ENCODE assay signal across 8 mouse cellular contexts in the genomic region with DNA sequence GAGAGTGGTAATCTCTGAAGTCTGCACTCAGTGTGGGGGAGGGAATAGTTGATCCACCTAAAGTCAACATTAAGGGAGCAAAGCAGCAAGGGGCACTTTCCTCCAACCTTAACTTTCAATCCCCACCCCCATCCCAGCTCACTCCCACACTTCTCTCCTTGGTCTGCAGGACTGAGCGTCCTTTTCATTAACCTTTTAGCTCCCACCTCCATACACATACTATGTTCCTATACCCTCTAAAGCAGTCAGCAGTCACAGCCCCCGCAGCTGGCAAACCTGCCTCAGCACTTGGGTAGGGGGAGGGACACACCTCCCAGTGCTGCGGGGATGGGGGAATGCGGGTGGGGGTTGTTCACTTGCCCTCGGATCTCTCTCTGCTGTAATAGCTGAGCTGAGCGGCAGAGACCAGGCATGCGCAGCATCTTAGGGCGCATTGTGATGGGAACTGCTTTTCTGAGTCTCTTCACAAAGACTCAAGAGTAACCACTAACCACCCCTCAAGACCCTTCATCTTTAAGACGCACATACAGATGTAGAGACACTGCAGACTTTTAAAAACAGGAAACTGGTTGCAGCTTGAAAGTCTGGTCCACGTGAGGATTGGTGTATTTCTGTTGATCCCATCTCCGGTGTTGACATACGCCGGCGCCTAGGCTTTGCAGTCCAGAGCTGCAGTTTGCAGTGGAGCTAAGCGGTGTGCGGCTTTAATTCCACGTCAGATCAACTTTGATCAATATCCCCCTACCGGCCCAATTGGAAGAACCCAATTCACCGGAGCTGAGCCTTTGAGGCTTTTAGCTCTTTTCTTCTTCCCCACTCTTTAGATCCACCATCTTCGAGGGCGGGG. TPM values are rescaled to one million over a fixed set of nuclear protein-coding genes. Genes with fewer than 3 reads are reported as not detected.
DNase-seq lines count a peak whose midpoint lies in the region; ATAC-seq lines count a peak whose summit lies in the region.

Gria3 (plus strand) TSS at position 797 of the 847 bp plus-strand sequence.

- H3K9me3 ChIP-seq in heart, embryonic 11.5 days (replicated peaks; ENCODE audit: control insufficient read depth, low read length), result no peaks in the 10 kb centered on the region
- no peaks in the 10 kb centered on the region for H3K9me3 ChIP-seq in liver, embryonic 16.5 days (replicated peaks; ENCODE audit: control insufficient read depth, low read length)

- H3K27me3 ChIP-seq in heart, embryonic 11.5 days (ENCODE audit: control insufficient read depth, insufficient read depth, low read length), result peaks cover 5% of the 10 kb centered on the region; the same call in 1 of the 2 replicates
- peaks cover 5% of the 10 kb centered on the region for H3K27me3 ChIP-seq in liver, embryonic 16.5 days (ENCODE audit: control insufficient read depth, insufficient read depth, low read depth, low read length)

- DNase-seq in heart, postnatal 25 days (ENCODE audit: low spot score), result no peak
- DNase-seq in adrenal gland, postnatal 36 days, result peak; percentile 30 to 33
- DNase-seq in frontal cortex, adult 2 months (ENCODE audit: extremely low spot score in 1 of 2, low spot score in 1 of 2), result peak in 1 of 2 experiments; percentile 45
- DNase-seq in layer of hippocampus, adult 18-20 months (ENCODE audit: low spot score in 2 of 2), result peak in 1 of 2 experiments; percentile 51
- DNase-seq in right cerebral cortex, postnatal 10 days (ENCODE audit: low spot score in 2 of 2), result peak; percentile 38 to 45
- DNase-seq in urinary bladder, adult 18-20 months (ENCODE audit: low spot score in 2 of 2), result no peak

- peak within 1 kb of the TSS; percentile 71 for H3K4me2 ChIP-seq in heart, embryonic 11.5 days
- peak within 1 kb of the TSS; percentile 50 for H3K4me2 ChIP-seq in liver, embryonic 16.5 days (ENCODE audit: low read depth, low read length)

- 20% methylated on average over 21 of the region's 21 CpGs for WGBS in heart, embryonic 11.5 days (ENCODE audit: insufficient replicate concordance)
- WGBS in liver, embryonic 16.5 days (ENCODE audit: insufficient replicate concordance), result 17% methylated on average over 21 of the region's 21 CpGs

- no peaks in the 10 kb centered on the region for H3K36me3 ChIP-seq in heart, embryonic 11.5 days (ENCODE audit: control insufficient read depth, insufficient read depth, low read length)
- H3K36me3 ChIP-seq in liver, embryonic 16.5 days (ENCODE audit: control insufficient read depth, insufficient read depth), result no peaks in the 10 kb centered on the region

- H3K27ac ChIP-seq in heart, embryonic 11.5 days (ENCODE audit: low read depth, low read length), result no peak within 1 kb of the TSS
- no peak within 1 kb of the TSS for H3K27ac ChIP-seq in liver, embryonic 16.5 days (ENCODE audit: low read length)

- peak within 1 kb of the TSS; percentile 47 for H3K4me3 ChIP-seq in heart, embryonic 11.5 days (ENCODE audit: low read depth, low read length)
- H3K4me3 ChIP-seq in liver, embryonic 16.5 days (ENCODE audit: low read depth, low read length), result peak within 1 kb of the TSS; percentile 40

- peak; percentile 57 for ATAC-seq in heart, embryonic 11.5 days (replicated peaks; ENCODE audit: insufficient number of reproducible peaks, low FRiP score, low TSS enrichment)
- ATAC-seq in liver, embryonic 16.5 days (ENCODE audit: low read depth), result no peak

- intact Hi-C loops in heart, postnatal 25 days (cut with DNase I), result no loop called here

- H3K9ac ChIP-seq in heart, embryonic 11.5 days (ENCODE audit: low read depth, low read length), result peak within 1 kb of the TSS; percentile 52; the same call in 1 of the 2 replicates
- H3K9ac ChIP-seq in liver, embryonic 16.5 days (ENCODE audit: low read depth, low read length), result no peak within 1 kb of the TSS

- H3K4me1 ChIP-seq in heart, embryonic 11.5 days (ENCODE audit: control insufficient read depth, insufficient read depth, low read length), result no peaks in the 10 kb centered on the region
- no peaks in the 10 kb centered on the region for H3K4me1 ChIP-seq in liver, embryonic 16.5 days (ENCODE audit: control insufficient read depth, low read depth, low read length)

RNA-seq across cellular contexts. Expression of gene Gria3, which starts in this region (rescaled TPM):
- 4.6 and 6.7 TPM in 2 replicates for polyA plus RNA-seq in heart, embryonic 11.5 days (2014; fragmentation: Nextera tagmentation; extraction: Ambion mirVana)
- total RNA-seq in heart, postnatal 25 days (2021), result 1 to 10 TPM; 1.2 to 1.6 TPM
- 10 to 100 TPM; 19.4 to 38.6 TPM for total RNA-seq in adrenal gland, postnatal 36 days (2021)
- 119 and 144 TPM in 2 replicates for polyA plus RNA-seq in frontal cortex, adult 2 months (2012; rRNA removed)
- 100 to 1,000 TPM; 143 to 157 TPM for total RNA-seq in layer of hippocampus, adult 18-20 months (2021)
- polyA plus RNA-seq in liver, embryonic 16.5 days (2015; fragmentation: Nextera tagmentation; extraction: Ambion mirVana), result 1.1 TPM in 2 replicates

Comparison
In these comparisons a context has a peak if more than half of its experiments do, and no peak if none do; other contexts are left out.
1. RNA of gene Gria3 (total RNA-seq): 143 to 157 TPM in layer of hippocampus, adult 18-20 months and 19.4 to 38.6 TPM in adrenal gland, postnatal 36 days; 1.2 to 1.6 TPM in heart, postnatal 25 days; every median in the first group is over 4 times any median in the second.
2. RNA of gene Gria3 (polyA plus RNA-seq): 119 to 144 TPM in frontal cortex, adult 2 months; 4.6 to 6.7 TPM in heart, embryonic 11.5 days and 1.1 TPM in liver, embryonic 16.5 days; every median in the first group is over 10 times any median in the second.
3. DNase-seq: peak in adrenal gland, postnatal 36 days (2 of 2) and right cerebral cortex, postnatal 10 days (2 of 2); none in heart, postnatal 25 days (single experiment) and urinary bladder, adult 18-20 months (0 of 2).